Mouse (Mus musculus): ENCODE results near the gene Zfp593.
"Not testable (repeated sequence)": the region's sequence is repeated elsewhere in the genome, so short reads cannot be mapped to it uniquely, and the experiment has no call there.

Gene Zfp593

DNA sequence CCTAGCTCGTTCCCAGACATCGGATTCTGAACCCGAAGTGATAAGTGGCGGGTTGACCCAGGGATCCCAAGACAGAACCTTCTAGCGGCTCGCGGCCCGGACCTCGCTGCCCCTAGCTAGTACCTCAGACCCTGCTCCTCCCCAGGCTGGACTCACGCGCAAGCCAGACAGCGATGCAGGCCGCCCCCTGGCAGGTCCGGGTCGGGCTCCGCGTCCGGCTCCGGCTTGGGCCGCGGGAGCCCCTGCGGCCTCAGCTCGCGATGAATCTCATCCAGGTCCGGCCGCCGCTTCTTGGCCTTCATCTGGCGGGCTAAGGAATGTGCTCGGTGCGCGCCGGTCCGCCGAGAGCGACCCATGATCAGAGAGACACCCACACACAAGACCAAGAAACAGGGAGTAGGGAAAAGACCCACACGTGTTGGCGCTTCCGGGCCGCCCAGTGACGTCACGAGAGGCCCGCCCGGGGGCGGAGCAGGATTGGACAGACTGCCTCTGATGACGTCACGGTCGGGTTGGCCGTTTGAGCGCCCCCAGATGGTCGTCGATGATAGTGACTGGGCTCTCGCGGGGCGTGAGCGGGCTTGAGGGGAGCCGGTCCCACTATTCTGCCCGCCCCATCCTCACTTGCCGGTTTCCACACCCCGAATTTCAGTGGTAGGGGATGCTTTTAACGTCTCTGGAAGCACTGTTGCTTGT lies at the start of gene Zfp593:
Gene Zfp593 (minus strand): TSS at position 445 of the 696 bp plus-strand sequence.
- peak; percentile 96 for DNase-seq

DNA sequence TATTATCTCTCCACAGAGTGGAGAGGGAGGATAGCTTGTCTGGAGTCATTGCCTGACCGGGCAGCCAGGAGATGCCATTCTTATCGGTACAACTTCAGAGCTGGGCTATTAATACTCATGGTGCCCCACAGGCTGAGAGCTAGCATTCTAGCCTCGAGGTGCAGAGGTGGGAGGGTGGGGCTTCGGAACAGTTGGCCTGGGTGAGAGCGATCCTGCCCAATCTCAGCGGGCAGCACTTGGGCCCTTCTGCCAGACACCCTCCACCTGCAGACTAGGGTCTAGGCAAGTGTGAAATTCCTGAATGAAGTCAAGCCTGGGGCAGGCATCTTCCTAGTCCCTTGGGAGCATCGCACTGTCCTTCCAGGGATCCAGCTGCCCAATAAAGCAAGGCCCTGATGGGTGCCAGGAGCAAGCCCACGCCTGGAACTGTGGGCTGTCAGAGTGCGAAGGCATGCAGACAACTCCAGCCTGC lies 48.3 kb upstream of the Zfp593 start:
- no peak for DNase-seq

DNA sequence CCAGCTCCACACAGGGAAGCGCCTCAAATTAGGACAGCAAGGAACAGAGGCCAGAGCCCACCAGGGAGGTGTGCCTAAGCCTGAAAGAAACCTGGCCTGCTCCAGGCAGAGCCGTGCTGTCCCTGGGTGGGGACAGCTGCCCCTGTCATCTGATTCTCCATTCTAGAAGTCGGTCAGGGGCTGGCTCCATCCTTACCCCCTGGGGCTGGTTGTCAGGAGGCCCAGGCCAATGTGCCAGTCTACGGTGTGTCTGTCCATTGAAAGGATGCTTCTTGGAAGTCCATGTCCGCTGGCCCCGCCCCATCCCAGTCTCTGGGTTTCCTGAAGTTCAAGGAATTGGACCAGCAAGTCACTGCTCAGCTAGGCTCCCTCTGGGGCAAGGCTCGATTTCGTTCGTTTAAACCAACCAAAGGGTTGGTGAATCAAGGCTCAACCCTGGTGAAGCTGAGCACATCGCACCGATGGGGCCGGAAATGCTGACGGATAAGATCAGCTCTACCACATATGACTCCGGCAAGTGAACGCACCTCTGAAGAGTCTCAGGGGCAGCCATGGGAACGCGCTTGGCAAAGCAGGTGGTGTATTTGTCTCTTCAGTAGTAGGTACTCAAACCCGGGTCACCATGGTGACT lies 47.8 kb upstream of the Zfp593 start:
- DNase-seq = no peak

DNA sequence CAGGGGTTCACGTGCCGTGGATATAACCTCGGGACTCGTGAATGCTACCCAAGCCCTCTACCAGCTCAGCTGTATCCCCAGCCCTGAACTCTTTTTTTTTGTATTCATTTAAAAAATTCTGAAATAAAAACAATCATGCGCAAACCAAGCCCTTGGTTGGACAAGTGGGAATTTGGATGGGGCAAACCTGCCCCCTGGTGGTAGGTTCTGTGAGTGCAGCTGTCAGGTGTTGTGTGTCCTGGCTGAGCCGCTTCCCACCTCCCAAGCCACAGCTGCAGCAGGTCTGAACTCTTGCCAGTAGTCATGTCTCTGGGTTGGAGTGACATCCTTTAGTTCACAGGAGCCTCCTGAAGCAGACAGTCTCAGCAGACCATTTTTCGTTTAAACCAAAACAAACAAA lies 46.7 kb upstream of the Zfp593 start:
- DNase-seq = peak; percentile 71 to 83

DNA sequence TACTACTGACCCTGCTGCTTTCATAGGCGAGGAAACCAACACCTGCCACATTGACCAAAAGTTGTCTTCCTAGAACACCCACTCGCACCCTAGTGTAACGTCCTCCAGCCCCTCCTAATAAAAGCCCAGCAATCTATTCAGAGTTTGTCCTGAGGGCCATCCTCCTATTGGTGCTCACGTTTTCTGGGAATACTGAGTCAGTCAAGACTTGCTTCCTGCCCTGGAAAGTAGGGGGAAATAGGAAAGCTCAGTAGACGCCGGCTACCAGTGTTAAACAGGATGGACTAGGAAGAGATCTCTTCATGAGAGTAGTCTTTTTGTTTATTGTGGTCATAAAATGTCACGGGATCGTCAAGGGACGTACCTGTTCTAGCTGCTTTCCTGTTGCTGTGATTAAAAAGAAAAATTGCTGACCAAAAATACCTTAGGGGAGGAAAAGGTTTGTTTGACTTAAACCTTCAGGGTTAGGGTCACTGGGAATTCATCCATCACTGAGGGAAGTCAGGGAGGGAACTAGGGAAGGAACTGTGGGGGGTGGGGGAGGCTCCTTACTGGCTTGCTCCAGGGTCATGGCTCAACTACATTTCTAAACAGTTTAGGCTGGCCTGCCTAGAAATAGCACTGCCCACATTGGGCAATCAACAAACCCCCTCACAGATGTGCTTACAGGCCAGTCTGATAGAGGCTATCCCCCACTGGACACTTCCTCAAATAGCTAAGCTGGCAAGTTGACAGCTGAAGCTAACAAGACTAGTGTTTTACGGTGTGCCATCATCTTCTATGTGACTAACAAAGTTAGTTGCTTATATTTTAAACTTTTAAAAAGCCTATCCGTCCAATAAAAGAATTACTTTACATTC lies 43.2 kb upstream of the Zfp593 start:
- peak in 1 of 2 experiments; percentile 28 for DNase-seq

DNA sequence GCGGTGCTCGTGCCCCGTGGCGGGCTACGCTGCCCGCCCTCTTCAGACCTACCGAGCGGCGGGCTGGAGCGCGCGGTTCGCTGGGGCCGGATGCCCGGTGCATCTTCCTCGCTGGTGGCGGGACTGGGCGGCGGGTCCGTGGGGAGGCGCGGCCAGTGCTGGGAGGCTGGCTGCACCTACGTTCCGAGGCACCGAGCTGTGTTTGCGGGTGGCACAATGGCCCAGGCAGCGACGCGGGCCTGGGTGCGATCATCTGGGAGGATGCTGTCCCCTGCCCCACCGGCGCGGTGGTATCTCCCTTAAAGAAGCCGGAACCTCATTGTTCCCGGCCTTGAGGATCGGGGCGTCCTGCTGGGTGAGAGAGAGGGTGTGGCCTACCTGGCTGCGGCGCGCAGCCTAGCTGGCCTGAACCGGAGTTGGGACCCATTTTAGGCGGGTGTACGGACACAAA lies 42.2 kb upstream of the Zfp593 start, which contains the start of gene Pdik1l:
Gene Pdik1l (minus strand): TSS at position 321 of the 451 bp plus-strand sequence.
- peak; percentile 78 to 91 for DNase-seq

DNA sequence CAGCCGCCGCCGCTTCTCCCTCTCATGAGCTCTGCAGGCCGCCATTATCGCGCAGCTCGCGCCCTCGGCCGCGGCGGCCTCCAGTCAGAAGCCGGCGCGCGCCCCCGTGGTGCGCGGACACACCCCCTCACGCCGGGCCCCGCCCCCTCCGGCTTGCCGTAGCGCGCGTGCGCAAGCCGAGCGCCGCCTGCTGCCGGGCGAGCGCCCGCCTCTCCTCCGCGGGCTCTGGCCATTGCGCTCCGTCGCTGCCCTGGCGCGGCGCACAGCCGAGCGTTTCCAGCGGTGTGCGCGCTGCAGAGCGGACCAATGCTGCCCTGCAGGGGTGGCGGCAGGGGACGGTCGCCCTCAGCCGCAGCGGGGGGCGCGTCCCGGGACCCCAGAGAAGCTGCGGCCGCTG lies 41.8 kb upstream of the Zfp593 start:
- peak; percentile 92 to 96 for DNase-seq

DNA sequence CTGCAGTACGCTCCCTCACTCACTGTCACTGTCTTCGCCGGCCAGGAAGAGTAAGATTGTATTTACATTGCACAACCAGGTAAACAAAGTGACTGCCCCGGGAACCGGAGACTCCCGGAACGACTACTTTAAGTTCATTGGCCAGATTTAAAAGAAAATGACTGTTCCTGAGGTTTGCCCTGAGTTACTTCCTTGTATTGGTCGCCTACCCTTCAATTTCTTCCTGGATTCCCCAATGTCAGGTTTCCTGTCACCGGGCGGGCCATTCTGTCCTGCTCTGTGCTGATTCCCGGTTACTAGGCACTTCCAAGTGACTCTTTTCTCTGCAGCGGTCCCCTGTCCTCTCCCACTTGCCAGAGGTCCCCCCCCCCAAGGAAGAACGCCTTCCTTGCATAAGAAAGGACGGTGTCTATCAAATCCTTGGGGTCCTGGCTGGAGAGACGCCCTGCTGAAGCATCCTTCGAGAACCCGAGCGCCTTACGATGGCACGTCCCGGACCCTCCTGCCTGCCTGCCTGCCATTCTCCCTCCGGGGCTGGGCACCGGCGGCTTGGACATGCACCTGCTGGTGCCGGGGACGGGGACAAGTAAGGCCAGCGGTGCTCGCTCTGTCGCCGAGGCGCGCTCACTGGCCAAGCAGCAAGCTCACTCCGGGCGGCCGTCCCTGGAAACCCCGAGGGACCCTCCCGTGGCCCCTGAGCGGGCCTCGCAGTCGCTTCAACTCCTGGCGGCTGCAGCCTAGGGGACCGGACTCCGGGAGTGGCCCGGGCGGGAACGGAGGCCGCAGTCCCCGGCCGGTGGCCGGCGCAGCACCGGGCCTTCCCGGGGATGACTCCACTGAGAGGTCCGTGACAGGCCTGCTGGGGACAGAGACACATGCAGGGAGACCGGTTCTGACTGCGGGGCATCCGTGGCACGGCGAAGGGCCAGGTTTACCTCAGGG lies 41.1 kb upstream of the Zfp593 start:
- peak; percentile 24 to 64 for DNase-seq

DNA sequence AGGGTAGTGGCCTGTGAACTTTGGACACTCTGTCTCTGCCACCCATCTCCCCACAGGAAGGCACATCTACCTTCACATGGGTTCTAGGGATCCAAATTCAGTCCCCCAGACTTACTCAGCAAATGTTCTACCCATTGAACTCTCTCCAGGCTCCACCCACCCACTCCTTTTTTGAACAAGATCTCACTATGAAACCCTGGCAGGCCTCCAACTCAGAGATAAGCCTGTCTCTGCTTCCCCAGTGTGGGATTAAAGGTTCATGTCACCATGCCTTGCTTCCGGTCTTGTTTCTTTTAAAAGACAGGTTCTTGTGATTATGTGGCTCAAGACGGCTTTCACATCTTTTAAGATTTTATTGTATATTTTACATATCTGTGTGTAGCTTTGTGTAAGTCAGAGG lies 39.5 kb upstream of the Zfp593 start:
- DNase-seq = no peak

DNA sequence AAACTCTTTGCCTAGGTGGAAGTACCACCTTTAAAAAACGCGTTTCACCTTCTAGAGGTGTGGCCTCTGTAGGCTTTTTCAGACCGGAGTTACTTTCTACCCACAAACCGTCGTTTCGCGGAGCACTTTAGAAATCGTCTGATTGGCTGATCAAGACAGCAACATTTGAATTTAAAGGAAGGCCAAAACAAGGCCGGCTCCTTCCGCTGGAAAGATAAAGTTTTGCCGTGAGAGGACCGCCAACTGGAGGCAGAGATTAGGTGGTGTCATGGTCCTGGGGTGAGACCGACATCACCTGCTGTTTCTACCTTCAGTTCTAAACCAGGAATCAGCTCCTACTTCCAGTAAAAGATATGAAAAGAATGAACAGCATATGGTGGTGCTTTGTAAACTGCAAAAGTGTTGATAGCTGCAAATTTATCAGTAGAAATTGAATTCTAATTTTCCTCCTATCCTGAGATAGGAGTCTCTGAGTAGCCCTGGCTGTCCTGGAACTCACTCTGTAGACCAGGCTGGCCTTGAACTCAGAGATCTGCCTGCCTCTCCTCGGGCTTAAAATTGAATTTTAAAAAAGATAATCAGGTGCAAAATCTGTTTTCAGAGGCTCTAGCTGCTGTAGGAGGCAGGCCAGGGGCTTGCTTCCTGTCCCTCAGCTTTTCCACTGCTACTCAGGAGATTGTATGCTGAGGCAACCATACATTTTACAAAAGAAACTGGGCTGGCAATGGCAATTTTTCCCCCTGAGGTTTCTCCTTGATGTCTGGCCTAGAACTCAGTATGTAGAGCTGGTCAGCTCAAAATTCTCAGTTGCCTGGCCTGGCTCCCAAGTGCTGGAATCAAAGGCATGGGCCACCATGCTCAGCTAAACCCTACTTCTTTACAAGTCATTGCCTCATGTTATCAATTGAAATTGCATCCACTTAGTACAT lies 28.3 kb upstream of the Zfp593 start:
- DNase-seq = no peak

DNA sequence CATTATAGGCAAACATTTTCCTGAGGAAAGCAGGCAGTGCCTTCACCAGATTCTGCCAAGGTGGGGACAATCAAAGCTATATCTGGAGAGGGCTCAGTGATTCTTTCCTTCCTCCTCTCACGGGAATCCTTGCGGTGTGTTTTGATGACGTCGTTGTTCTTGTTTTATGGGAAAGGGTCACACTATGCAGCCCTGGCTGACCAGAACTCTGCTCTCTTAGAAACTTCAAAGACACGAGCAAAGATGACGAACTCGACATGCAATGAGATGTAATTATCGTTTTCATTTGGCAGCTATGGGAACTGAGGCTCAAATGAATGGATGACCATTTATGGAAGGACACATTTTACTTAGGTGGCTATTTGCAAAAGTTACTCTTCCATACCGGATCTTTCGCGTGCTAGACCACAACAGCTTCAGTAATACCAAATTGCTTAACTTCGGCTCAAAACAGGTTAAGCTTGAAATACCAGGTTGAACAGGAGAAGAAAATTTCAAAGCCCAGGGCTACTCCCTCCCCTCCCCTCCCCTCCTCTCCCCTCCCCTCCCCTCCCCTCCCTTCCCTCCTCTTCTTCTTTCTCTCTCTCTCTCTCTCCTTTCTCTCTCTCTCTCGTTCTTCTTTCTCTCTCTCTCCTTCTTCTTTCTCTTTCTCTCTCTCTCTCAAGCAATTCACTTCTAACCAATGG lies 27.5 kb upstream of the Zfp593 start:
- no peak for DNase-seq

DNA sequence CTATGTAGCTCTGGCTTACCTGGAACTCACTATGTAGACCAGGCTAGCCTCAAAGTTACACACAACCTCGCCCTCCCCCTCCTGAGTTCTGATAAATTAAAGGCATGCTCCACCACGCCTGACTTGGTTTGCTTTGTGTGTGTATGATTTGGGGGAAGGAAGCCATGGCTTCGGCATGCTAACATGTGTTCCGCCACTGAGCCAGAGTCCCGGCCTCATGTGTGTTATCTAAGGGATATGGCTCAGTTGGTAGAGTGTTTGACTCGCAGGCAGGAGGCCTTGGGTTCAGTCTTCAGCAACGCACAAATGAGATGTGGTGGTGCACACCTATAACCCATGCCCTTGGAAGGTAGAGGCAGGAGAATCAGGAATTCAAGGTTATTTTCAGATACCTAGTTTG lies 26.6 kb upstream of the Zfp593 start:
- DNase-seq = no peak

DNA sequence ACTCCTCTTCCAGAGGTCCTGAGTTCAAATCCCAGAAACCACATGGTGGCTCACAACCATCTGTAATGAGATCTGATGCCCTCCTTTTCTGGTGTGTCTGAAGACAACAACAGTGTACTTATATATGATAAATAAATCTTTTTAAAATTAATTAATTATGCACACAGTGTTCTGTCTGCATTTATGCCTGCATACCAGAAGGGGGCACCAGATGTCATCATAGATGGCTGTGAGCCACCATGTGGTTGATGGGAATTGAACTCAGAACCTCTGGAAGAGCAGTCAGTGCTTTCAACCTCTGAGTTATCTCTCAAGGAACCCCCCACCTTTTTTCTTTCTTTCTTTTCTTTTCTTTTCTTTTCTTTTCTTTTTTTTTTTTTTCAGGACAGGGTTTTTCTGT lies 24.2 kb upstream of the Zfp593 start:
- DNase-seq = not testable (repeated sequence)

DNA sequence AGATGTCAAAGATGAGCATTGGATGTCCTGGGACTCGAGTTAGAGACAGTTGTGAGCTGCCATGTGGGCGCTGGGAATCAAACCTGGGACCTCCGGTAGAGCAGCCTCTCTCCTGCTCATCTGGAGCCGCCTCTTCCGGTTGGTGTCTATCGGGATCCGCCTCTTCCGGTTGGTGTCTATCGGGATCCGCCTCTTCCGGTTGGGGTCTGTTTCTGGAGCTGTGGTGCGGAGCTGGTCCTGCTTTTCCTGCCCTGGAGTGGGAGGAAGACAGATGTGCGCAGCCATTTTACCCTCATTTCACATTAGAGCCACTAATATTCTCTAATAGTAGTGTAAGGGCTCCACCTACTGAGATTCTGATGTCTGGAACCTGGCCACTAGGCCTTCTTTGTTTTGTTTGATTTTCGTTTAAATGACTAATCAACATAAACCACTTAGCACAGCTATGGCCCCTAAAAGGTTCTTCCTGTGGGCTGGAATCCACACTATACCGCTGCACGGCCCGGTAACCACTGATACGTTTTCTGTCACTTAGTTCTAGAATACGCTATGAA lies 22.8 kb upstream of the Zfp593 start:
- peak in 1 of 2 experiments; percentile 55 for DNase-seq

DNA sequence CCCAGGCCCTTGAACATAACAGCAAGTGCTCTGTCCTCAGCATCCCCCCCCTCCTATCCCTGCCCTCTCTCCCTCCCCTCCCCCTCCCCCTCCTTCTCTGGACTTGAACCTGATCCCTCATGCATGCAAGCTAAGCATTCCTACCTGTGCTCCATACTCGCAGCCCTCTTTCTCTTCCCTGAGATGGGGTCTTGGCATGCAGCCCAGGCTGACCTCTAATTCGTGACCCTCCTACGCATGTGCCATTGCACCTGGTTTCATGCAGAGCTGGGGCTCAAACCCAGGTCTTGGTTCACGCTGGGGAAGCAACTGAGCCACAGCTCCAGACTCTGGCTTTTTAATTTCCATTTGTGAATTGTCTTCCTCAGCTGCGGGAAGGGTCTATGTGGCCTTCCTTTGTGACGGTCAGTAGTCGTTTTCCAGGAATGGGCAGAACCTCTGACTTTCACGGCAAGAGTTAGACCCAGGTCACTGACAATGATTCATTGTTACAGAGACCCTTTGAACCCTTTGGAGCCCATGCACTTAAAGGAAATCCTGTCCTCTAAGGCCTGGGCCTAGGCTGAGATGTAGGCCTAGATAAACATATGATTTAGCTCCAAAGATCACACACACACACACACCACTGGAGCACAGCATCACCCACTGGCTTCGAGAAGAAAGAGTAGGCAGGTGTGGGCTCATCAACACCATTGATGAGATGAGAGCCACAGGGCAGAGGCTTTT lies 20.6 kb upstream of the Zfp593 start:
- DNase-seq = peak in 1 of 2 experiments; percentile 44

DNA sequence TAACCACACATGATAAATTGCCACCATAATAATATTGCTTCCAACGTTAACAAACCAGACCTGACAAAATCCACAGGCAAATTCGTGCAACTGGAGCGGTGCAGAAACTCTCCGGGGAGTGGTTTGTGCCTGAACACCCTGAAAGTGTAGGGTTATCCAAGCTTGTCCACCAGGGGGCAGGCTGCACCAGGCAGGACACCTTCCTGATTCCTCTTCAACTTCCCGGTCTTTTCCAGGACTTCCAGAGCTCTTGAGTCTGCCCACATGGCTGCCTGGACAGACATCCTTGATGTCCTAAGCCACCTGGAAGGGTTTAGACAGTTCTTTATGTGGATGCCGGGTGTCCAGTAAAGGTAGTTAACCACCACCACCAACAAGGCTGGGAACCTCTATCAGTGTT lies 17.8 kb upstream of the Zfp593 start:
- DNase-seq = peak; percentile 75 to 86

DNA sequence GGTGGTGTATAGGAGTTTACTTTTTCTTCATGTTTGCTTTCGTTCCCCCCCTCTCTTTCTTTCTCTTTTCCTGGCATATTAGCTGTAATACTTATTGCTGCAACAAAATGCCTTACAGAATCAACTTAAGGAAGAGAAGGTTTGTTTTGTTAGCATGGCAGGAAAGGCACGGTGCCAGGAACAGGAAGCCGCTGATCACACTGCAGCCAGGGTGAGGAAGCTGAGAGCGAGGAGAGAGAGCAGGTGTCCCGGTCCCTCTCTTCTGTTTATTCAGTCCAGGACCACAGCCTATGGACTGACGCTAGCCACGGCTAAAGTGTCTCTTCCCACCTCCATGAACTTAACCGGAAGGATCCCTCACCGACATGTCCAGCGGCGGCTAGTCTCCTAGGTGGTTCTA lies 13.0 kb upstream of the Zfp593 start:
- DNase-seq = peak; percentile 45 to 62

DNA sequence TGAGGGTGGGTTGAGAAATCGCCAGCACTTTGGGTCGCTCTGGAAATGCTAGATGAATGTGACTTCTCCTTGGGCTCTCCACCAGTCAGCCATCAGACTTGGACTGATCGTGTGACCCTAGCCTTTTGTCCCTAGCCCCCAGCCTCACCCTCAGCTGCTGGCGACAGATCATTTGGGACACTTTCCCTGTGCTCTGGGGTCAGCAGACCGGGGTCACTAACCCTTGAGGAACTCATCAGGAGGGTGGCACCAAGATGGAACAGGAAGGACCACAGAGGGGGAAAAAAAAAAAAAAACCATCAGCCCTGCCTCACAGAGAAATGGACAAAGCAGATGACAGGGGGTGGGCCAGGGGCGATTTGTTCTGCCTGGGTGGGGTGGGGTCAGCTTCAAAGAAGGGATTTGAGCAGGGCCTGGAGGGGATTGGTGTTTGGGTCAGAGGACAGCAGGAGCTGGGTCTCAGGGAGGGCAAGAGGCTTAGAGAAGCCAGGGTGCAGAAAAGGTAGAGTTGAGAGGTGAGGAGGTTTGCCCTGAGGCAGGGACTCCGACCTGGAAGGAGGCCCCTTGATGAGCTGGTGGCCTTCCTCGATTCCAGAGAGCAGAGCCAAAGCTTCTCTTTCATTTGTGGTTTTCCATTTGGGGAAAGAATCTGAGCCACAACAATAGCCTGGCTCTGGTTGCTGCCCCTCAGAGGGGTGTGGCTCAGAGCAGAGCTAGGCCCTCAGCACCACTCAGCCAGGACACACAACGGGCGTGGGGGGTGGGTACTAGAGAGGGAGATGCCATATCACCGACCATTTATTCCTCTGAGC lies 12.0 kb upstream of the Zfp593 start:
- peak; percentile 26 to 58 for DNase-seq
